Mouse (Mus musculus) naive thymus-derived CD4-positive, alpha-beta T cell, adult 5 months (primary cell): ENCODE data around the gene Fam198b. TPM values are rescaled to one million over a fixed set of nuclear protein-coding genes. Genes with fewer than 3 reads are reported as not detected.

Experiments
- polyA plus RNA-seq: library from polyadenylated mRNA; unstranded; fragments of 100-300 nt; shearing (Covaris generic); gene quantifications from one replicate; pipeline ENCODE4 v1.2.1, GENCODE M21; 2017

Fam198b gene
- polyA plus RNA-seq = 0.31 TPM

DNA sequence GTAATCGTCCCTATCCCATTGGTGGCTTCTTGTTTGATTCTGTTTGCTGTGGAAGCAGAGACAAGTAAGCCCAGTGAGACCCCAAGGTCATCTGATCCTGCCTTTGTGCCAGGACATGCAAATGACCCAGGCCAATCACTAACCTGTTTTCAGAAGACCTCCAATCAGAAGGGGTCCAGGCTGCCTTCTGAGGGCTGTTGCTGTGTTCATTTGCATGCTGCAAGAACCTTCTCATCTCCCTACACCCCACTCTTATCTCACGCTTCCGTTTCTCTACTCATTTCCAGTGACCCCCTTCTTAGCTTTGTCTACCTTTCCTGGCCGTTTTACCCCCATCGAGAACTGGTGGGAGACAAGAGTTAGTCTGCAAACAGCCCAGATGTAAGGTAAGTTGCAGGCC is at the start of gene Fam198b:
Gene Fam198b (plus strand): TSS at position 229 of the 400 bp plus-strand sequence.

DNA sequence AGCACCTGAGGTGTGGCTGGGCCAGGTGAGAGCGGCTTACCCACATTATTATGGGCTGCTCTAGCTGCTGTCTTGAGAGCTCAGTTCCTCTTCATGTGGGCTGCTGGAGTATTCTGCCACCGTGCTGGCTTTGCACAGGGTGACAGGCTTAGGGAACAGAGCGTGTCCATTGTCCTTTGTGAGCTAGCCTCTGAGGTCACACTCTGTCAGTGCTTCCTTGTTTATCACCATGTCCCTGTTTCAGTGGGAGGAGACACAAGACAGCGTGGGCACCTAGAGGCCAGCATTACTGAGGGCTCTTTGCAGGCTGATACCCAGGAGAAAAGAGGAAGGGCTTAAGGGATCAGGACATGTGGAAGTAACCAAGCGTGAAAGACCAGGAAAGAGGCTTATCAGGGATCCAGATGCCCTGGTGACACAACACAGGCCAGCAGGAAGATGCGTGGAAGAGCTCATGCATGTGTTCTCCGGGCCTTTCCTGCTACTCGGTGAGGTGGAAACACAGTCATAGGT is 31.6 kb upstream of the Fam198b start, which contains the start of gene Tmem144:
Gene Tmem144 (minus strand): TSS at position 120 of the 513 bp plus-strand sequence.

Other genes starting within 250 kb of the Fam198b start
- not detected for gene Rxfp1, start 146.7 kb upstream of the Fam198b start, polyA plus RNA-seq
- 0.56 TPM for gene Tmem144, start 31.8 kb upstream of the Fam198b start, polyA plus RNA-seq